Mouse (Mus musculus) neutrophil, adult 5-6 weeks (primary cell): ENCODE measurements around the gene Cycs. TPM values are rescaled to one million over a fixed set of nuclear protein-coding genes. Genes with fewer than 3 reads are reported as not detected.

ENCODE experiments used
- ATAC-seq: fragments of 151-379, 151-347 bp; 2 replicates; pipeline ENCODE4 v1.8.0; 2017; ENCODE audit warnings: mild to moderate bottlenecking, moderate TSS enrichment; ENCODE audit not compliant: insufficient number of reproducible peaks, poor library complexity, low FRiP score, severe bottlenecking; ENCODE audit errors: extremely low read depth
- total RNA-seq: library from RNA; stranded (forward); fragments of 200-1000 nt; gene quantifications from 2 replicates; pipeline ENCODE4 v1.2.3, GENCODE M21; 2017

Gene Cycs
- total RNA-seq, 1 experiment from 2014 or later, result 44.1 TPM

DNA sequence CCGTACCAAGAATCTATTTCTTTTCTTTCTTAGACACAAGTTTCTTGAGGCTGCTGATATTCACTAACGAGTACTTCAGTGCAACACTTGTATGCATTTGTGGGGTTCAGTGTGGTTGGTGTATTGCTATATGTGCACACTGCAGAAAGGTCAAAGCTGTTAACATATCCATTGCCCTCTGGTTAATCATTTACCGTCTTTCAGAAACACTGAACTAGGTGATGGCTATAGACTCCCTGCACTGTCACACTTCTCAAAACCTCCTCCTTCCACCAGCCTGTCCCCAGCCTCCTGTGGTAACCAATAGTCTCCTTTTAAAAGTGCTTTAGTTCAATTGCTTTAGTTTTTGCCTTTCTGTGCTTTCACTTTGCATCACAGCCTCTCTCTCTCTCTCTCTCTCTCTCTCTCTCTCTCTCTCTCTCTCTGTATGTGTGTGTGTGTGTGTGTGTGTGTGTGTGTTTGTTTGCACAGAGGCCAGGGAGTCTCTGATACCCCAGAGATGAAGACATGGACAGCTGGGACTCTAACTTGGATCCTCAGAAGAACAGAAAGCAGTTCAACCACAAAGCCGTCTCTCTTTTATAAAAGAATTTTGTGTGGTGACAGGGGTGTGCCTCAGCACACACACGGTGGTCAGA, 13.3 kb downstream of the Cycs start:
- ATAC-seq, result no peak

GRCm38 (mm10) chr6:50549791-50550190, 16.5 kb downstream of the Cycs start:
- ATAC-seq, result no peak

DNA sequence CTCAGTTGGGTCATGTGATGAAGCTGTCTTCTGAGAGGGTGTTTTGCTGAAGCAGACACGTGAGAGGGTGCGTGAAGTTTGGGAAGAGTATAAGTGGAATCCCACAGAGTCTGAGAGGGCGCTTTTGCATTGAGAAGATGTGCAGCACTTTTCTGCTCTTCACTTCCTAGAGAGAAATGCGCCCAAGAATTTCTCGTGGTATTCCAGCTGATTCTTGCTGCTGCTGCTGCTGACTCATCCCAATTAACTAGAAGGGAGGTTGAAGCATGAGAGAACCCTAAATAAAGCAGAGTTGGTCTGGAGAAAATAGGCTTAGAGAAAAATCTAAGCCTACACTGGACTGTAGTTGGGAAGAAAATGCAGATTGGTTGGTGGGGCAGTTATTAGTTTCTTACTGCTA, 17.3 kb downstream of the Cycs start:
- no peak for ATAC-seq

DNA sequence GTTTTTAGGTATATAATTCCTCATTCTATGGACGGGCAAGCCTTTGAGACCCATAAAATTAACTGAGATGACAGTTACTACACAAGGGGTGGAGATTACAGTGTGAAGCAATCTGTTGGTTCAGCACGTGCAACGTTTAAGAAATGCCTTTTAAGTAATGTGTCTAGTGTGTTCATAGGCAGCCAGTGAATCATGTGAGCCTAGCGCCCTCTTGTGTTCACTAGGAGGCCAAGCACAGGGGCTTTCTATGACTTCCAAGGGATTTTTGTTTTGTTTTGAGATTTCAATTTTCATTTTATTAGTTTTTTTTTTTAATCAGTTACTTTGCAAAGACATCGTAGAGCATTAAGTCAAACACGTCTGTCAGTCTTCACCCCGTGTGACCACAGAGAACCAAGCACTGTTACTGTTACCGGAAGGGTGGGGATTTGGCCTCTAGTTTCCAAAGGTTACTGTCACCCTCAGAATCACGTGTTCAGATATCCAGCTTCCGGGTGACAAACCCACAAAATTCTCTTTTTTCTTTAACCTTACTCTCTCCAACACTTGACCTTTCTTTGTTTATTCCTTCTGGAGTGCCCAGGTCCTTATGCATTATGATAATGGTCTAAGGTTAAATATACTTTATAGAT, 20.8 kb downstream of the Cycs start:
- ATAC-seq, result peak; percentile 81

- ATAC-seq, result peak; percentile 16; the same call in 1 of the 2 replicates
These were observed 23.8 kb downstream of the Cycs start for GRCm38 (mm10) chr6:50542535-50542934.

GRCm38 (mm10) chr6:50539641-50540040, 26.7 kb downstream of the Cycs start:
- no peak for ATAC-seq

- peak; percentile 57; the same call in 1 of the 2 replicates for ATAC-seq
These were observed 29.9 kb downstream of the Cycs start for GRCm38 (mm10) chr6:50536461-50536892.

- ATAC-seq, result no peak
These were observed 31.0 kb downstream of the Cycs start for GRCm38 (mm10) chr6:50535346-50535745.

GRCm38 (mm10) chr6:50531920-50532319, 34.4 kb downstream of the Cycs start:
- no peak for ATAC-seq

DNA sequence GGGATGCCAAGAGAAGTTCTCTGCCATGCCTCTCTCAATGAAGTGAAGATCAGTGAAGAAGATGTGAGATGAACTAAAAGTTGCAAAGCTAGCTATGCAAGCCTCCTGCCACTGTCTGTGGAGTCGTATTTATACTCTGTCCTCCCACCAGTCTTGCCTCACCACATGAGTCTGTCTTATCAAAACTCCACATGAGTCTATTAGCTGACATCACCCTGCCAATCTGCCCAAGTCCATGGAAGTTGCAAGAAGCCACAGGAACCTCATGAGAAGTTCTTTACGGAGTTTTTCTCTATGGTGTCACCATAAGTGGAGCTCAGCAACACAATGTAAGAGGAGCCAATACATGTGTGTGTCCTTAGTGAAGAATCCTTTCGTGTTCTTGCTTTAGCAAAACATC, 35.3 kb downstream of the Cycs start:
- no peak for ATAC-seq

GRCm38 (mm10) chr6:50529194-50529593, 37.1 kb downstream of the Cycs start:
- ATAC-seq, result no peak

DNA sequence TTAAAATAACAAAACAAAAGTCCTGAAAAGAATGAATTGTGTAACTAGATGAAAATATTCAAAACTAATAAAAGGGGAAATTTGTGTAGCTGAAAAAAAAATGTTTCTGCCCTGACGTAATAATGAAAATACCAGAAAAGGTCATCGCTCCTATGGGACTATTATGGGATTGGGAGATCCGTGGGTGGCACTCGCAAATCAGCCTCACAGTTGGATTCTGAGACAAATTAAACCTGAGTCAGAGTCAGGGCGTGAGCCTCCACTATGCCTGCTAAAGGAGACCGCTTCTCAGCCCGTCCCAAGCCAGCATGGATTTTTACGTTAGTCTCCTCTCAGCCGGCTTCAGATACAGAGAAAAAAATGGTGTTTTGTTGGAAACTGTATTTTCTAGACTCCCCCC, 38.9 kb downstream of the Cycs start:
- no peak for ATAC-seq

DNA sequence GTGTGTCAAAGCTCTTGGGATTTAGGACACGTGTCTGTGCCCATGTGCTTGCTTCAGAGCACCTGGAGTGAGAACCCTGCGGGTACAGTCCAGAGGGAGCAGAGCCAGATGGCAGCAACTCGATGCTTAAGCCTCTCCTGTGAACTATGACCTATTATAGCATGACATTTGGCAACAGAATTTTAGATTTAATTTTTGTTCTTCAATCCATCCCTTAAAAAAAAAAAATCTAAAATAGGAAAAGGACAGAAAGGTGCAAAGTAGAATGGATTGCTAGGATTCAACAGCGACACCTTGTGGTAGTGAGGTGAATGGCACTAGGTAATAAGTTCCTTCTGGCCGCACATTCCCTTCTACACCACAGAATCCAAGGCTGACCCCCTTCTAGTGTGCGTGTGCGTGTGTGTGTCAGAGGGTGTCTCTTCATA, 39.7 kb downstream of the Cycs start:
- no peak for ATAC-seq

GRCm38 (mm10) chr6:50525846-50526245, 40.5 kb downstream of the Cycs start:
- no peak for ATAC-seq

DNA sequence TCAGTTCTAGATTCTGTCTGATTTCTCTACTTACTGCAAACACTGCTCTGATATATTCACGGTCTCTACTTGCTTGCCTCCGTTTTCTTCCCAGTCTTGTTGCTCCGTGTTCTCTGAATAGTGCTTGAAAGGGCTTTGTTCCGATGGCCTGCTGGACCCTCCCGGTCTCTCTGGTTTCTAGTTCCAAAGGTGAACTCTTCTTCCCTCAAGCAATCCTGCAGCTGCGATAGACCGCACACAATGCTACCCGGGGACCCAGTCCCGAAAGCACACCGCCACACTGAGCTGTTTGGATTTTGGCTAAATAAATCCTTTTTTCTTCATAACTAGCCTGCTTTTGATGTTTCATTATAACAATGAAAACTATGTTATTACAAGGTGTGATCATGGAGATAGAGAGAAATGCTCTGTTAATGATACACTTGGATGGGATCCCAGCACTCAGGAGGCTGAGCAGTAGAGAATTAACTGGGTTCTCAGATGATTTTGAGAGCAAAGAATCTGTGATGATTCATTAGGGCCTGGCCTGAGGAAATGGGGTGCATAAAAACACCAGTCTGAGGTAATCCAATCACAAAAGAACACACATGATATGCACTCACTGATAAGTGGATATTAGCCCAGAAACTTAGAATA, 42.0 kb downstream of the Cycs start:
- ATAC-seq, result no peak

- no peak for ATAC-seq
These were observed 43.6 kb downstream of the Cycs start for GRCm38 (mm10) chr6:50522772-50523171.

DNA sequence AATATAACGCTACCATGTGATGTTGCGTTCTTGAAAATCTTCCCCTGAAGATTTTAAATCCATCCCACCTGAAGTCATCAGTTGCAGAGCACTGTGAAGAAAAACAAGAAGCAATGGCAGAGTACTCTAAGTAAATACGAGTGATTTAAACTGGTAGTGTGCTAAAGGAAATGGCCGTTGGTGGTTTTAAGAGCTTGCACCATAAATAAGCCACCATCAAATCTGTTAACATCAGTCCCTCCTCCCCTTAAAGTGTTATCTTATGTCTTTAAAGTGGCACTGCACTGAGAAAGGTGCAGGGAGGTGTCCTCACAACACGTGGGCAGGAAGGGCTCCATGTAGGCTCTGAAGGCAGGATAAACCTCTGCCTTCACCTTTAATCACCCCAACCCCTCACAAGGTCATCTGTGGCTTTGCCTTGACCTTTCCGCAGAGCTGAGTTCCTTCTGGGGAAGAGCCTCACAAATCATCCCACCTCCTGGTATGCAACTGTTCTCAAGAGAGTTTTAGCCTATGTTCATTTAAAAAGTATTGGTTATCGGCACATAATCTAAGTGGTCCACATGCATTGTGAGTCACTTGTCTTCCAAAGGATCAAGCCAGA, 44.7 kb downstream of the Cycs start:
- ATAC-seq, result no peak

DNA sequence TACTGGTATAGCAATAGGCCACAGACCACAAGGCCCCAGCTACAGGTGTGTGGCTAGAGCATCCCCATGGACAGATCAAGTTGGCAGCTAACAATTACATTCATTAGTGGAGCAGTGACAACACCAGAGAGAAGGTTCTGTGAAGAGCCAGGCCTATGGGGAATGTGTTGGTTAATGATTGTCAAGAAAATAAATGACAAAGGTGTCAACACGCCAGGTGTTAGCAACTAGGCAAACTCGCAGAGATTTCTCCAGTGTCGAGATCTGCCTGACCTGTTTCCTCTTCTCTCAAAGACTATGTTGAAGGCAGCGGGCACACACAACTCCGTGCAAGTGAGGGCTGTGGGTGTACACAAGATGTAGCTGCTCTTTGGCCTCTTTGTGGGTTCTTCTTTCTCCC, 46.2 kb downstream of the Cycs start:
- no peak for ATAC-seq

DNA sequence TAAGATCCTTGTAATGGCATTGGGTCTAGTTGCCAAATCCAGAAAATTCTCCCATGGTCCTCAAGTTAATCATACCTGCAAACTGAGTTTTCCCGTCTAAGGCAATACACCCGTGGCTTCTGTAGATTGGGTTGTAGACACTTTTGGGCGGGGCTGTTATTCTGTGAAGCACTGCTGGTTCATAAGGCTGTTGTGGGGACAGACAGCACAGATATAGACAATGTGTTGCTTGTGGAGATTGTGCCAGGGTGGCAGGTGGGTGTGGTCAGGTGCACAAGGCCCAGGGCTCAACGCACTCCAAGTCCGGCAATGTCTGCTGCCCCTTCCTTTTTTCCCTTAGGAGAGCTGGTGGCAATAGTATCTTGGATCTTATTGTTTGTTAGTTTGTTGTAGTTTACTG, 48.0 kb downstream of the Cycs start:
- no peak for ATAC-seq
